Mouse (Mus musculus) megakaryocyte-erythroid progenitor cell, adult 5-6 weeks (primary cell): ENCODE measurements at regions not wholly inside any gene's neighbourhood (a gene's known extent, or its start where the extent isn't known, plus 50 kb on each side); places are given as distances from the start of the nearest gene placed in this dataset.

Experiments
- ATAC-seq: replicated peaks from 2 replicates; pipeline ENCODE4 v1.8.0; 2016; ENCODE audit warnings: mild to moderate bottlenecking, inconsistent platforms; ENCODE audit not compliant: severe bottlenecking, poor library complexity, low FRiP score, low TSS enrichment

GRCm38 (mm10) chr15:62421073-62421851, 1423.7 kb downstream of the Gsdmc2 start:
- ATAC-seq, result no peak

GRCm38 (mm10) chr15:62416691-62417090, 1428.3 kb downstream of the Gsdmc2 start:
- no peak for ATAC-seq

DNA sequence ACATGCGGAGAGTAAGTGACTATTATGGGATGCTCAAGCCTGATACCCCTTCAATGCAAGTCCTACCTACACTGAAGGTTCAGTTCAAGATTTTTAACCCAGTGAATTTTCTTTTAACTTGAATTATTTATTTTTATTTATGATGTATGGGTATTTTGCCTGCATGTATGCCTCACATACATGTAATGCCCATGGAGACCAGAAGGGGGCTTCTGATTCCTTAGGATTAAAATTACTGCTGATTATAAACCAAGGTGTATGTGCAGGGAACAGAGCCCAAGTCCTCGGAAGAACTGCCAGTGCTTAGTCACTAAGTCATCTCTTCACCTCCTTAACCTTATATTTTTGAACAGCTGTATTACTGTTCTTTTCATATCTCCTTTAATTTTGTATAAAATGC, 1431.3 kb downstream of the Gsdmc2 start:
- ATAC-seq, result no peak

DNA sequence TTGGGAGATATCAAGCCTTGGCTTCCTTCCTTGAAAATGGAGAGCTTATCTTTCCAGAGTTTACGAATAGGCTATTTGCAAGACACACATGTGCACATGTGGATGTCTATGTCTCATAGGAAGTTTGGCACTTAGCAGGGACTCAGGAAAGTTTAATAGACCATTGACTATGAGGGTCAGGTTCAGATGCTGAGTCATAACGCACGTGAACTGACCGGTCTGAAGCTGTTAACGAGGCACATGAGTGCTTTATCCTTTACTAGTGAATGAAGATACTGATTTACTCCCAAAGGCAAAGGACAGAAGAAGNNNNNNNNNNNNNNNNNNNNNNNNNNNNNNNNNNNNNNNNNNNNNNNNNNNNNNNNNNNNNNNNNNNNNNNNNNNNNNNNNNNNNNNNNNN, 1442.8 kb downstream of the Gsdmc2 start:
- no peak for ATAC-seq

- no peak for ATAC-seq
Observed at GRCm38 (mm10) chr15:62400984-62401609, 1443.9 kb downstream of the Gsdmc2 start.

- no peak for ATAC-seq
Observed at GRCm38 (mm10) chr15:62399381-62399780, 1445.6 kb downstream of the Gsdmc2 start.

DNA sequence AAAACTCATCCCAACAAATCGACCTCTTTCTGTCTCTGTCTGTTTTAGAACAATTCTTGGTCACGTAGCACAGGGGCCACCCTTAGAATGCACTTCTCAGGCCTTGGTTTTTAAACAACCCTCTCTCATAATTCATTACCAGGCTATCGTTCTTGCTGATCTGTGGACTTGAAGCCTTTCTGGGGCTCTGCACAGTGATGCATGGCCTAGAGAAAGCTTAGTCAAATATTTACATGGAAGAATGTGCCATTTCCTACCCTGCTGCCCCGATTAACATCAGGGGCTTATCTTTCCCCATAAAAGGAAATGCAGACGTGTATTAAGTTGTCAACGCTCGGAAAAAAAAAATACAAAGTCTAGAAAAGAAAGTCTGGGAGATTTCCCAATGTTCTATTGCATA, 1448.0 kb downstream of the Gsdmc2 start:
- no peak for ATAC-seq

DNA sequence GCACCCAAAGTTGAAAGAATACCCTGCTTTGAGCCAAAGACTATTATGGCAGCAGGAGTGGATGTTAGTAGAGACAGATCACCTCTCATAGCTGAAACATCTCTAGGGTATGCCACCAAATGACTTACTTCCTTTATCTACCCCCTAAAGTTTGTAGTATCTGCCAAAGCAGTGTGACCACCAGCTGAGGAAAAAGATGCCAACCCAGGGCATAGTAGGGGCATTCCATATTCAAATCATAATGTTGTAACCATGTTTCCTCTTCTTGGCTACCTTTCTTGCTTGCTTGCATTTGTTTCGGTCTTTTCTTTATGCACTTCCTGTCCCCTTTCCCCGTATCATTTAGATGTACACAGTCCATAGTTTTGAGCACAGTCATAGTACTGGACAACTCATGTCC, 1449.6 kb downstream of the Gsdmc2 start:
- ATAC-seq, result no peak

- no peak for ATAC-seq
Observed at GRCm38 (mm10) chr15:62393416-62393815, 1451.6 kb downstream of the Gsdmc2 start.

GRCm38 (mm10) chr15:62392839-62393238, 1452.1 kb downstream of the Gsdmc2 start:
- no peak for ATAC-seq

DNA sequence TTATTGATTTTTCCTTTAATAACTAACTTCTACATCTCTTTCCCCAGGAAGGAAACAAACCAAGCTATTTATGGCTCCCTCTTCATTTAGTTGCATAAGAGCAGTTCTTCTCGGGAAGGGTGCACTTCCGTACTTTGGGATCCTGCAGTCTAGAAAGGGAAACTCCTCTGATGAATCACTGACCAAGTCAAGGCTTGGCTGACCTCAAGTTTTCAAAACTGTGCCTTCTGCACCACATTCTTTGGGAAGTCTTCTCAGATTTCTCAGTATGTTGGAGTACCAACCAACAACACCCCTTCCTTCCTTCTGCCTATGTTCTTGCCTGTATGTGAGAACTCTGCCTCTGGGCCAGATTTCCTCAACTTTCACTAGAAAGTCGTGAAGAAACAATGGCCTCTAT, 1452.6 kb downstream of the Gsdmc2 start:
- ATAC-seq, result no peak

DNA sequence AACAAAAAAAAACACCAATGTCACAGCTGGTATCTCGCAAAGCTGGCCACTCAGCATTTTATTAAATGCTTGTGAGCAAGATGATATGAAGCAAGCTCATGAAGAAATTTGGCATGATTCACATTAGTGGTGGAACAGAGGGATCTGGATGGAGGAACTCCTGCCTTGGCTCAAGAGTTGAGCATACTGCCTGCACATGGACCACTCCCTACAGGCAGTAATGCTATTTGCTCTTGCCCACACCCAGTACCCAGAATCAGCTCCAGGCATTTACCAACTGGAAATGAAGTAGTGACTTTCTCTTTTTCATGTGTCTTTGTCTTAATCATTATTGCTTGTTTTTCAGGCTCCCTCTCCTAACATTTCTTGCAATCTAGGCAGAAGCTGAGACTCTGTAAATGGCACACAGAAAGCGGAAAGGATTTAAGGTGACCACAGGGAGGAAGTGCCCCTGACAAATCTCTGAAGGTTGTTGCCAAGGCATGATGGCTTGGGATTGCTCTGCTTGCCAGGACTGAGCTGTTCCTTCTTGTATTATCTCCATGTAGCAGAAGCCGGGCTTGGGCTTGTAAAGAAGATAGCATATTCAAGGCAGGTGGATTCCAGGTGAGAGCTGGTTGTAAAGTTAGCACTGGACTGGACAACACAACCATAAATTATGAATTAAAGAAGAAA, 1455.4 kb downstream of the Gsdmc2 start:
- ATAC-seq, result no peak

DNA sequence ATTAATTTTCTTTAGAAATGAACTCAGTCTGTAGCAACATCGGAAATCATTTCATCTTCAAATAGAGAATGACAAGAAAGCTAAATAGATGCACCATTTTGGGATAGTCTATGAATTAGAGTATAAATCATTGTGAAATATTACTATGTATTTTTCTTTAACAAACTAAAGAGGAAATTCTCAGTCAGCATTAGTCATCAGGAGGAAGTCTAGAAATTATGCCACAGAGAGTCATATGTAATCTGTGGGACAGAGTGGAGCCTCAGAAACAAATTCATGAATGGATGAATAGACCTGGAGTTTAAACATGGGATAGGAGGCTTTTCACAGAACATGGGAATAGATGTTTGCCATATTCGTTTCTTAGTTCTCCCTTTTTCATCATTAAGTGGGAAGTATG, 1459.4 kb upstream of the A1bg start:
- ATAC-seq, result no peak

- ATAC-seq, result no peak
Observed at GRCm38 (mm10) chr15:62374641-62375040, 1451.8 kb upstream of the A1bg start.

DNA sequence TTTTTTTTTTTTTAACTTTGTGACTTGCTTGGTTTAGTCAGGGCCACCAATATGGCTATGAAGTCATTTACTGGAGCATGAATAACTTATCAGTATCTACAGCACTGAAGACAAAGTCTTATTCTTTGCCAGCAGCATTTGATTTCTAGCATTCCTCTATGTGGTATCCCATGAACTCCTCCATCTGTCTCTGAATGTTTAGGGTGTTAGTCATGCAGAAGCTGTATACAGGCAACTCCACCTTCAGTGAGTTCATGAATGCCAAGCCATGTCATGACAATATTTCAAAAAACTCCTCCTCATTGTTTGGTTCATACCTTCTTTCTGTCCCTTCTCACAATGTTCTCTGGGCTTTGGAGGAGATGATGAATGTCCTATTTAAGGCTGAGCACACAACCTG, 1438.4 kb upstream of the A1bg start:
- ATAC-seq, result no peak

DNA sequence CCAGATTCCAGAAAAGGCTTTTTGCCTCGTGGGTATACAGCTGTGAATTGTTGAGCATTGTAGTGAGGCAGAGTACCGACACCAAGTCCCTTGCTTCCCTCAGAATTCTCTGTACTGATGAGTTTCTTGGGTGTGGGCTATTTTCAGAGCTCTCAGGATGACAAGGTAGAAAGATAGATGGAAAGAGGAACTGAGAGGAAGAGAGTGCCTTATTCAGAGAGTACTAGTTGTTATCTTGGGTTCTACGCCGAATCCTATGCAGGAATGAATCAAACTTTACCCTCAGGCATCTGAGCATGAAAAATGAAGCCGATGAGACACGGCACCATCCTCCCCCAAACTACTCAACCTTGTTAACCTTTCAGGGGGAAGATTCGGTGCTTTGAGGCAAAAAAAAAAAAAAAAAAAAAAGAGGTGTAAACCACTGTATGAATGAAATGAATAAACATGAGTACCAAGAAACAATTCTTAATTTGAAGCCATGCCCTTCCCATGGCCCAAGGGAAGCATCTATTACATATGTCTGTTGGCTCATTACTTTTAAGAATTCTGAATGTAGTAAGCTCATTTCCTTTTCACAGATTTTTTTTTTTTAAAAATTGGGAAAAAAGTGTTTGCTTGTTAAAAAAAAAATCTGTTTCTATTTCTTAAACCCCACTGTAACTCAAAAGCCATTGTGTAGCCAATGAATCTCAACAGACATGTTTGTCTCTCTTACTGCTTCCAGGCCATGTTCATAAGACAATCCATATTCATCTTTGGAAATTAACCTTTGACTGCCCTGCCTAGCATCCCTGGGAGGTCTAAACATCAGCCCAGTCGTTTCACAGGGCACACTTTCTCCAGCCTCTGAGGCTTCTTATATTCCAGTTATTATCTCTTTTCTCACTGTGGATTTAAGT, 1435.8 kb upstream of the A1bg start:
- no peak for ATAC-seq

- ATAC-seq, result no peak
Observed at GRCm38 (mm10) chr15:62353786-62354185, 1431.0 kb upstream of the A1bg start.

DNA sequence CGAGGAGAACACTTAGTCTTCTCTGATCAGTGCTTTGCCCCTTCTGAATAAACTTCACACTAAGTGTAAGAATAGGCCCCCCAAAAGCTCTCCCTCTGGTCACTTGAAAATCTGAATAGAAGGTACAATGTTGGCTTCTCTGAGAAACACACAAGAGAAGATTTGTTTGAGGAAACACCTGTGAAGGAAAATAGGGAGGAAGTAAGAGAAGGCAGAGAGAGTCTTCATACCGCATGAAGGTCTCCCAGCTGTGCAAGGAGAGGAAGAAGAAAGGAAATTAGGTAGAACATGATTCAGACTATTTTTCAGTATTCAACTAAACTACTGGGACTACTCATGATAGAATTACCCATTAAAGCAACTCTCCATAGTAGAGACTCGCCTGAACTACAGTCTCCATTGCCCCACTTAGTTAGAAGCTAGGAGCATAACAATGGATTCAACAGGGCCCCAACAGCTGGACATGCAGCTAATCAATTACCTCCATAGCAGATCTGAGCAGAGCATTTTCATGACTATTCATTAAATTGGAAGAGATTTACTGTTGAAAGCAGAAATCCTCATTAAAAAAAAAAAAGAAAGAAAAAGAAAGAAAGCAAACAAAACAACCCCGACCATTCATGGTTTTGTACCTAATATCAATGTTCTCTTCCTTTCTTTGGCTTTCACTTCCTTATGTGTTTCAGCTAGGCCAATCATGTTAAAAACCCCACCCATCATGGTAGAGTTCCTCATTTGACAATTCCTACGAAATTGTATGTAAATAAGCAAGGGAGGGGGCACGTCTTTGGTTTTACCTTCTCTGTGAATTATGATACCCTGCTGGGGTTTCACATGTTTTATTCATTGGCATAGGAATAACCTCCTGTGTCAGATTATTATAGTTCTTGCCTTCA, 1428.3 kb upstream of the A1bg start:
- no peak for ATAC-seq

- no peak for ATAC-seq
Observed at GRCm38 (mm10) chr15:62349981-62350380, 1427.2 kb upstream of the A1bg start.
